Mouse (Mus musculus): ENCODE results near the gene Zdhhc23. TPM values are rescaled to one million over a fixed set of nuclear protein-coding genes. Genes with fewer than 3 reads are reported as not detected.

Zdhhc23 gene
- polyA plus RNA-seq, 1 experiment = 1.6 TPM

DNA sequence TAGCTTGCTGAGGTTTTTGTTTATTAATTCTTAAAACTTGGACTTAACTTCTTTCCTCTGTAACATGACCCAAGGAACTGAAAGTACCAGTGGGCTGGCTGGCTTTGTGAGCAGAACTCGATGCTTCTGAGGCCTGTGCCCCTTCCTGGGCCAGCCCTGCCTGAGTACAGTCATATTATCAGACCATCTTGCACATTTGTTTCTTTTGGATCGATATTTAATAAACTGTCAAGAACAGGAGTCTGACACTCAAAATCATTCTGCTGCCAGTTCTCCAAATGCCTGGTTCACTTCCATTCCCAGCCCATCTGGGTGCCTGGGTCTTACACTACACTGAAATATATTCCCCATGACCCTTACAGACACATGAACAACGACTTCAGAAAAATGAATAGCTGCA, 33.7 kb downstream of the Zdhhc23 start:
- DNase-seq = no peak
- WGBS = 37% methylated on average over 3 of the region's 3 CpGs
- TF ChIP-seq CTCF (IDR thresholded peaks at IDR 0.05; ENCODE audit: insufficient read depth, low read length) = no peak
- no peak for TF ChIP-seq POLR2A (IDR thresholded peaks at IDR 0.05; ENCODE audit: borderline replicate concordance, extremely low read depth, low read depth, low read length)
- H3K4me1 ChIP-seq (ENCODE audit: control insufficient read depth, insufficient read depth, low read length) = no peaks in the 10 kb centered on the region
- H3K4me3 ChIP-seq (replicated peaks; ENCODE audit: extremely low read depth, low read depth, low read length) = no peak overlapping the region

DNA sequence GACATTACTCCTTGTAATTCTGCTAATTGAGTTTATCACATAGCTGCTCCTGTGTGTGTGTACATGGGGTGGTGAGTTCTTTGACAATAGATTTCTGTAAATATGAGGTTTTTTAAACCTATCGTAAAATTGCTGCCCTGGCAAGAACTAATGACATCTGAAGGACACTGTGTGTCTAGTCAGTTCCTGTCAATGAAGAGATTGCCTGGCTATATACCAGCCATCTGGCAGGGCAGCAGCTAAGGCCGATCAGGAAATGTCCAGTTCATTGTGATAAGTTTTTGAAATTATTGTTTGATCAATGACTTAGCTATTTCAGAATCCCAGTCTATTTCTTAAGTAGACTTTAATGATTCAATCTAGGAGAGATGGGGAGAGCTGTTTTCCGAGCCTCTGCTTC, 34.2 kb downstream of the Zdhhc23 start:
- DNase-seq = no peak
- Histone ChIP-seq H3K4me1 (ENCODE audit: control insufficient read depth, insufficient read depth, low read length) (no peaks in the 10 kb centered on the region), H3K4me3 (replicated peaks; ENCODE audit: extremely low read depth, low read depth, low read length) (no peak overlapping the region)
- 76% methylated on average over 3 of the region's 3 CpGs for whole genome bisulfite sequencing
- TF ChIP-seq POLR2A (IDR thresholded peaks at IDR 0.05; ENCODE audit: borderline replicate concordance, extremely low read depth, low read depth, low read length) (no peak), CTCF (IDR thresholded peaks at IDR 0.05; ENCODE audit: insufficient read depth, low read length) (no peak)

DNA sequence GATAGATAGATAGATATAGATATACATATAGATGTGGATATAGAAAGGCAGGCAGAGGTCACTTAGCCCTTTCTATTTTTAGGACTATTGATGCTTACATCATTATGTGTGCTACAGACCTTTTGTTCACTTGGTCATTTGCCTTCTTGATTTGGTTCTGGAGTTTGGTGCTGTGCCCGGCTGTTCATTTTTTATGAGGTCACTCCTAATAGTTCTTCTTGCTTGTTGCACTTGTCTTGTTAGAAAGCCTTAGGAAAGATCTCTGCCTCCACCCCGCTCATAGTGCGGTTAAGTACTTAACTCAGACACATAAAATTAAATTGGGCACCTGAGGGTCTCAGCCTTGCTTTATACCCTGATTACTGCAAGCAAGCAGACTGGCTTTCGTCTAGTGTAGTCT, 38.7 kb downstream of the Zdhhc23 start:
- no peak overlapping the region for H3K4me3 ChIP-seq (replicated peaks; ENCODE audit: extremely low read depth, low read depth, low read length)
- TF ChIP-seq POLR2A (IDR thresholded peaks at IDR 0.05; ENCODE audit: borderline replicate concordance, extremely low read depth, low read depth, low read length) = no peak
- no peak for TF ChIP-seq CTCF (IDR thresholded peaks at IDR 0.05; ENCODE audit: insufficient read depth, low read length)
- DNase-seq = no peak
- no peaks in the 10 kb centered on the region for H3K4me1 ChIP-seq (ENCODE audit: control insufficient read depth, insufficient read depth, low read length)
- 92% methylated on average over 4 of the region's 4 CpGs for WGBS

DNA sequence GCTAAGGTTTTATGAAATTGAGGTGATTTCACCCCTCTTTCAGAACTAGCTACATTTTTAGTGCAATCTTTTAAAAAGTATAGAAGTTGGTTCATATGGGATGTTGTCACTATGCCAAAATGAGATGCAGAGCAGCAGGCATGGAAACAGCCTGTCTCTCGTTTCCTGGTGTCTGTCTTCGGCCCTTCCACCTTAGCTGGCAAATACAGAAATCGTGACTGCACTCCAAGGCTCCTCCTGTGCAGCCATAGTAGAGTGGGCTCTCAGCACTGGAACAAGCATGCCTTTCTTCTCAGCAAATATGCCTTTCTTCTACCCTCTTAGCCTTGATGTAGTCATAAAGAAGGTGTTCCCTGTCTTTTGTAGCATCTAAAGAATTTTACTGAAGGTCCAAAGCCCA, 43.7 kb downstream of the Zdhhc23 start:
- TF ChIP-seq CTCF (IDR thresholded peaks at IDR 0.05; ENCODE audit: insufficient read depth, low read length) = no peak
- no peak for TF ChIP-seq POLR2A (IDR thresholded peaks at IDR 0.05; ENCODE audit: borderline replicate concordance, extremely low read depth, low read depth, low read length)
- peaks cover 3% of the 10 kb centered on the region; the same call in 1 of the 2 replicates for H3K4me1 ChIP-seq (ENCODE audit: control insufficient read depth, insufficient read depth, low read length)
- 66% methylated on average over 3 of the region's 3 CpGs for WGBS
- DNase-seq = no peak
- no peak overlapping the region for H3K4me3 ChIP-seq (replicated peaks; ENCODE audit: extremely low read depth, low read depth, low read length)

DNA sequence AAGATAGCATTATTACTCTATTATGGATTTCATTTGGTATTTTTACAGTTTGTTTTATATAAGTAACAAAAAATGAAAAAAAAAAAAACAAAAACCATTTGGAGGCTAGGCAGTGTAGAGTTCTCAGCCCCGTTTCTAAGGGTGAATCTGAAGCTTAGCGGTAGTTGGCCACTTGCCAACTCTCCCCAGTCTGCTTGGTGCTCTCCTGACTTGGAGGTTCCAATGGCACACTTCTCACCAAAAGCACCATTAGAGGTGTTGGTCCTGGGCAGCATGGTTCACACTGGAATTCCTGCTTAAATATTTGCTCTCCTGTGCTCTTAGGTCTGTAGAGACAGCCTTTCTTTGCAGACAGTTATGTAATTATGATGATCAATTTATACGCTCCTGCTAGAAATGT, 44.2 kb downstream of the Zdhhc23 start:
- 46% methylated on average over 3 of the region's 3 CpGs for WGBS
- TF ChIP-seq POLR2A (IDR thresholded peaks at IDR 0.05; ENCODE audit: borderline replicate concordance, extremely low read depth, low read depth, low read length) (no peak), CTCF (IDR thresholded peaks at IDR 0.05; ENCODE audit: insufficient read depth, low read length) (no peak)

DNA sequence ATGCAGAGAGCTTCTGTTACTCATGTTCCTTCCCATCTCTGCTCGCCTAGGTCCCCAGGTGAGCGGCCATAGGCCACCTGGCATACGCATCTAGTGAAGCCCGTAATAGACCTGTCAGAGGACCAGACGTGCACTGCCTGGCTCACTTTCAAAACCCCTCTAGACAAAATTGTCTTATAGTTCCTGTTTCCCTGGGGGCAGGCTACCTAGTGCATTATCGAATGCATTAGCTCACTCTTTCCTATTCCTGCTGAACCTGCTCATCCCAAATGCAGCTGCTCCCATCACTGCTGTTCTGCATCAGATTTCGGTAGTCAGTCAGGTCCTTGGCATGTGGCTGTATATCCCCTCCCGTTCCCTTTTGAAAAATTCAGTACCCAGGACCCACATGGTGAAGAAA, 44.7 kb downstream of the Zdhhc23 start:
- Histone ChIP-seq H3K4me1 (ENCODE audit: control insufficient read depth, insufficient read depth, low read length) (peaks cover 3% of the 10 kb centered on the region; the same call in 1 of the 2 replicates), H3K4me3 (replicated peaks; ENCODE audit: extremely low read depth, low read depth, low read length) (no peak overlapping the region)
- WGBS = 89% methylated on average over 8 of the region's 8 CpGs
- DNase-seq = no peak
- no peak for TF ChIP-seq CTCF (IDR thresholded peaks at IDR 0.05; ENCODE audit: insufficient read depth, low read length)
- no peak for TF ChIP-seq POLR2A (IDR thresholded peaks at IDR 0.05; ENCODE audit: borderline replicate concordance, extremely low read depth, low read depth, low read length)

More for the DNA sequence above, 44.2 kb downstream of the Zdhhc23 start:
- no peak for DNase-seq
- peaks cover 3% of the 10 kb centered on the region; the same call in 1 of the 2 replicates for H3K4me1 ChIP-seq (ENCODE audit: control insufficient read depth, insufficient read depth, low read length)
- no peak overlapping the region for H3K4me3 ChIP-seq (replicated peaks; ENCODE audit: extremely low read depth, low read depth, low read length)

DNA sequence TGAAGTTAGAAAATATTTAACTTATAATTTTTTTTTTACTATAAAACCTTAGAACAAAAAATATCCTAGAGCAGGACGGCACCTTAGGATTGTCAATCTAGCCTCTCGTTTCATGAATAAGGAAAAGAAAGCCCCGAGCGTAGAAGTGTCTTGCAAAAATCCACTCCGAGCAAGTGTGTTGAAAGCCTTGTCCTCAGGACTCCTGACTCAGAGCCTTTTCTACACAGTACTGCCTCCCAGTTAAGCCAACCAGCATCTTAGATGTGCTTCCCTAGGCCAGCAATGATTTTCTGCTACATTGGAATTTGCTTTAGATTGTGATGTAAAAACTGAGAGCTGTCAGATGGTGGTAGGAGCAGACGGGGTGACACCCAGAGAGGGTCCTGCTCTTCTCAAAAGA, 46.5 kb downstream of the Zdhhc23 start:
- peaks cover 3% of the 10 kb centered on the region; the same call in 1 of the 2 replicates for H3K4me1 ChIP-seq (ENCODE audit: control insufficient read depth, insufficient read depth, low read length)
- 68% methylated on average over 6 of the region's 6 CpGs for WGBS
- no peak overlapping the region for H3K4me3 ChIP-seq (replicated peaks; ENCODE audit: extremely low read depth, low read depth, low read length)
- TF ChIP-seq CTCF (IDR thresholded peaks at IDR 0.05; ENCODE audit: insufficient read depth, low read length) = no peak
- TF ChIP-seq POLR2A (IDR thresholded peaks at IDR 0.05; ENCODE audit: borderline replicate concordance, extremely low read depth, low read depth, low read length) = no peak
- no peak for DNase-seq

DNA sequence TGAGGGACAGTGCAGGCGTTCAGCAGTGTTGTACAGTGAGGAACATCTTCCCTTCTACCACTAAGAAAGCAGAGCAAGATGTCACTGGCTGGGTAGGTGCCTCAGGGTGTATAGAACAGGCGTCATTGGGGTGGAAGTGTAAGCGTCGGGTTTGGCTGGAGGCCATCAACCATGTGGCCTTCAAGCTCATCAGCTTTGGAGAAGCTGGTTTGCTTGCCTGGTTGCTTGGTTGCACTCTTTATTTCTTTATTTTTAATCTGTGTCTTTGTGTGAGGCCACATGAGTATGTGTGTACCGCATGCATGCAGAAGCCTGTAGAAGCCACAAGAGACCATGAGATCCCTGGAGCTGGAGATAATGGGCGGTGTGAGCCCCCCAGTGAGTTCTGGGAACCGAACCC, 47.3 kb downstream of the Zdhhc23 start:
- Histone ChIP-seq H3K4me1 (ENCODE audit: control insufficient read depth, insufficient read depth, low read length) (peaks cover 3% of the 10 kb centered on the region; the same call in 1 of the 2 replicates), H3K4me3 (replicated peaks; ENCODE audit: extremely low read depth, low read depth, low read length) (no peak overlapping the region)
- no peak for DNase-seq
- TF ChIP-seq POLR2A (IDR thresholded peaks at IDR 0.05; ENCODE audit: borderline replicate concordance, extremely low read depth, low read depth, low read length) = no peak
- TF ChIP-seq CTCF (IDR thresholded peaks at IDR 0.05; ENCODE audit: insufficient read depth, low read length) = no peak
- 66% methylated on average over 7 of the region's 7 CpGs for WGBS

DNA sequence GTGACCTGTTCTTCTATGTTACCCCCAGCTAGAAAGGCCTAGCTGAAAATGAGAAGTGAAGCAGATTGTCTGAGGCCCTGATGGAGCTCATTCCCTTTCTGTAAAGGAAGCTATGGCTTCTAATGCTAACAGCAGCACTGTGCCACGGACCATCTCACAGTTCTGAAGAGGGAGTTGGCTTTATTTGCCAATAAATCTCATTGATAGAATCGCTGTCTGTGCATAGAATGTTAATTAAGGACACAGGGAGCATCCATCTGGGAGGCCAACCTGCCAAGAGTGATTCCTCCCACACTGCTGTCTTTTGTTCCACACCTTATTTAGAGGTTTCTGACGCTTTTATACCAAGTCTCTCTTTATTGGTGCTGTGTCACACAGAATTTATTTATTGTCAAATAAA, 48.1 kb downstream of the Zdhhc23 start:
- no peak for DNase-seq
- Histone ChIP-seq H3K4me3 (replicated peaks; ENCODE audit: extremely low read depth, low read depth, low read length) (no peak overlapping the region), H3K4me1 (ENCODE audit: control insufficient read depth, insufficient read depth, low read length) (peaks cover 3% of the 10 kb centered on the region; the same call in 1 of the 2 replicates)
- TF ChIP-seq CTCF (IDR thresholded peaks at IDR 0.05; ENCODE audit: insufficient read depth, low read length) (no peak), POLR2A (IDR thresholded peaks at IDR 0.05; ENCODE audit: borderline replicate concordance, extremely low read depth, low read depth, low read length) (no peak)
- WGBS = 82% methylated on average over 3 of the region's 3 CpGs

DNA sequence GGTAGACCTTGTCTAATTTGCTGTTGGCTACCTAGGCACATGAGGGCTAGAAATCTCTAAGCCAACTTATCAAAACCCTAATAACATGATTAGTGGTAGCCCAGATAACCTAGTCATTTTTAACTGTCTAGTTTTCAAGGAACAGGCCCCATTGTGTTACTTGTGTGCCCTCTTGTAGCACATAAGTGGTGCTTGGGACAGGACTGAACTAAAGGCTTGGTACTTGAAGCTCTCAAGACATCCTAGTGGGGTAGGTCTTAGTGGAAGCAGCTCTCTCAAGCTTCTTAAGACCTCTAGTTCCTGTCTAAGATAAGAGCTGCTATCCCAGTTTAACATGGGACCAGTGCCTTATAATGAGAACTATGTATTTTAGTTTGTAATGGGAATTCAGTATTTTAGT, 49.0 kb downstream of the Zdhhc23 start:
- H3K4me1 ChIP-seq (ENCODE audit: control insufficient read depth, insufficient read depth, low read length) = peaks cover 3% of the 10 kb centered on the region; the same call in 1 of the 2 replicates

More for the DNA sequence above, 49.0 kb downstream of the Zdhhc23 start:
- DNase-seq = no peak
- TF ChIP-seq POLR2A (IDR thresholded peaks at IDR 0.05; ENCODE audit: borderline replicate concordance, extremely low read depth, low read depth, low read length) = no peak
- TF ChIP-seq CTCF (IDR thresholded peaks at IDR 0.05; ENCODE audit: insufficient read depth, low read length) = no peak
- no peak overlapping the region for H3K4me3 ChIP-seq (replicated peaks; ENCODE audit: extremely low read depth, low read depth, low read length)

All from lung, adult 2 months (tissue).